Mouse (Mus musculus) C2C12 (cell line): ENCODE measurements at regions not wholly inside any gene's neighbourhood (a gene's known extent, or its start where the extent isn't known, plus 50 kb on each side); places are given as distances from the start of the nearest gene placed in this dataset.

ENCODE experiments used
- CEBPB ChIP-seq: IDR thresholded peaks from one replicate; pipeline ENCODE4 v1.6.1; 2011; ENCODE audit warnings: low read depth, mild to moderate bottlenecking, control low read depth, moderate library complexity
- CTCF ChIP-seq: IDR thresholded peaks from one replicate; pipeline ENCODE4 v1.5.1; 2011; ENCODE audit not compliant: control insufficient read depth, insufficient read depth, insufficient read length
- FOSL1 ChIP-seq: IDR thresholded peaks from one replicate; pipeline ENCODE4 v1.8.0; 2011; ENCODE audit warnings: mild to moderate bottlenecking, low read length; ENCODE audit not compliant: poor library complexity, insufficient read depth, severe bottlenecking
- MAX ChIP-seq: IDR thresholded peaks from one replicate; pipeline ENCODE4 v1.6.1; 2011; ENCODE audit warnings: mild to moderate bottlenecking, control low read depth
- MYOD1 ChIP-seq: IDR thresholded peaks from one replicate; pipeline ENCODE4 v1.6.1; 2011; ENCODE audit warnings: low read depth; ENCODE audit not compliant: control insufficient read depth, insufficient read length
- MYOG ChIP-seq: IDR thresholded peaks from one replicate; pipeline ENCODE4 v1.6.1; 2011; ENCODE audit not compliant: control insufficient read depth, insufficient read length; ENCODE audit errors: extremely low read depth
- USF1 ChIP-seq: IDR thresholded peaks from one replicate; pipeline ENCODE4 v1.6.1; 2011; ENCODE audit warnings: low read depth, mild to moderate bottlenecking, control low read depth, moderate library complexity

DNA sequence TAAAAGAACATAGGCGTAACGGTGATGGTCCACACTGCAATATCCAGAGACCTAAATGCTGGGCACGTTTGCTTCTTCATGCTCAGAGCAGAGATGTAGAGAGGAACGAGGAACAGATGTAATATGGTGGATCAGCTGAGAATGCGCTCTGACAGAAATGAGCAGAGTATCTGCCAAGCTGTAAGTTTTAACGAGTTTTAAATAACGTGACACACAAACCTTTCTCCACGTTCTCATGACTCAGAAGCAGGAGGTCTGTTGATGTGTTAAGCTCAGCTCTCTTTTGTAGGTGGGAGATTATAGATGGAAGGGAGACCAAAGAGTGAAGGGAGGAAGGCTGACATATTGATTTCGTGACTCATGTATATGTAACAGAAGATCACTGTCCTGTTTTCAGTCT is 72.1 kb upstream of the 1700020N01Rik start:
- no peak for TF ChIP-seq CTCF
- TF ChIP-seq USF1, result no peak
- no peak for TF ChIP-seq MYOD1
- TF ChIP-seq CEBPB, result no peak
- no peak for TF ChIP-seq MAX
- TF ChIP-seq MYOG, result no peak
- TF ChIP-seq FOSL1, result no peak
